Mouse (Mus musculus): ENCODE measurements around the gene Dpp9.

DNA sequence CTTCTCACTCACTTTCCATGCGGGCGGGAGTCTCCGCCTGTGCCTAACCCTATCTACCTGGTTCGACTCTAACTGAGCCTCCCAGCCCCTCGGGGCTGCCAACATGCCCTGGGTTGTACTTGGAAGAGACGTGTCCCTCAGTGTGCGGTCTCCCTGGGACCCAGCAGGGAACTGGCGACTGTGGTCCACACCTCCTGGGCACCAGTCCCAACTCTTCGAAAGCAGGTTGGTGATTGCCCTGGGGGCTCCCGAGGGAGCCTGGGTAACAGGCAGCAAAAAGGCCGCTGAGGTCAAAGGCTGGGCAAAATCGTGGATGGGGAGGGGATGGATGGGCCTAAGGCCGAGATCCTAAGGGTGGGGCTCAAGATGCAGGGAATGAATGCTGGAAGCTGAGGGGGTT lies 1.0 kb downstream of the Dpp9 start:
- TF ChIP-seq GATA1 (IDR thresholded peaks at IDR 0.05; ENCODE audit: borderline replicate concordance, low read length) (no peak), FLI1 (IDR thresholded peaks at IDR 0.05; ENCODE audit: low read length) (no peak)

Measured in megakaryocyte, embryonic 14.5 days (primary cell).